Mouse (Mus musculus): ENCODE measurements around the gene Timm8a2.

DNA sequence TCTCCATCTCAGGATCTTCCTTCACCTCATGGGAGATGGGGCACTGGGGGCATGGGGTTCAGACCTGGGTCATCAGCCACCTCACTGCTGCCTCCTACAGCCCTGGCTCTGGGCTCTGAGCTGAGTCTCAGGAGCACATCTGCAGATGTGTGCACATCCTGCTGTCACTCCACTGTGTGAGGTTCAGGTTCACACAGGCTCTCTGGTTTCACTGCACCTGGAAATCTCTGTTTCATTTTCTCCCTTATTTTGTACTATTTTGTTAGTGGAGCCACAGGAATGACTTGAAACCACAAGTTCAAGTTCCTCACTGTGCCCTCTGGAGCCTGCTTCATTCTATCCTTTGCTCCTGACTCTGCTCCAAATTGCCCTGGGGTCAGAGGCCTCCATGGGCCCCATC, 42.6 kb upstream of the Timm8a2 start:
- TF ChIP-seq EP300 (IDR thresholded peaks at IDR 0.05; ENCODE audit: insufficient read depth, low read depth, low read length) = no peak
- TF ChIP-seq POLR2A (IDR thresholded peaks at IDR 0.05; ENCODE audit: insufficient read depth, low read depth, low read length) = no peak

Data from heart, adult 2 months (tissue).